Mouse (Mus musculus) adrenal gland, adult (tissue): Measurements from ENCODE around the gene Igf1r.

ENCODE experiments used
- DNase-seq, 2 experiments: peaks; one replicate each; pipeline ENCODE4 v3.0.0; 2022 to 2023; ENCODE audit warnings: low spot score in 1 of 2; ENCODE audit not compliant: inconsistent age in 2 of 2

Gene Igf1r

DNA sequence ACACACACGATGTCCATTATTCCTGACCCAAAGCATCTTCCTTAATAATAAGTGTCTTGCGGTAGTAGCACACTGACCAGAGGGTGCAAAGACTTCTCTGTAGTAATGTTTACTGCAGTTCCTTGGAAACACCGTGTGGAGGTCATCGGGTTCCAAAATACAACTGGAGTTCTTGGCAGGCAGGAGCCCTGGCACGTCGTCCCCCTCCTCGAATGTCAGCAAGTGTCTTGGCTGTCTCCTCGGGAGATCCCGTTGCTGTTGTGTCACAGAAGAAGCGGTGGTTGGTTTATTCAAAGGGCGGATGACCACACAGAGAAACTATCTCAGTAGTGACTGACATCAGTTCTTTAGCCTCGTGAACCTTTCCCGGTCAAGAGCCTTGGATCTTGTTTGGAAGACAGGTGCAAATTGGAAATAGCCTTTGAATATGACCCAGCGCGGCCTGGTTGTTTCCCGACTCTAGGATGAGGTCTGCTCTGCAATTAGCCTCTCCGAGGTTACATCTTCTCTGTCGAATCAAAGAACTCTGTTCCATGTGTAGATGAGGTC is 263.0 kb downstream of the Igf1r start:
- no peak for DNase-seq

DNA sequence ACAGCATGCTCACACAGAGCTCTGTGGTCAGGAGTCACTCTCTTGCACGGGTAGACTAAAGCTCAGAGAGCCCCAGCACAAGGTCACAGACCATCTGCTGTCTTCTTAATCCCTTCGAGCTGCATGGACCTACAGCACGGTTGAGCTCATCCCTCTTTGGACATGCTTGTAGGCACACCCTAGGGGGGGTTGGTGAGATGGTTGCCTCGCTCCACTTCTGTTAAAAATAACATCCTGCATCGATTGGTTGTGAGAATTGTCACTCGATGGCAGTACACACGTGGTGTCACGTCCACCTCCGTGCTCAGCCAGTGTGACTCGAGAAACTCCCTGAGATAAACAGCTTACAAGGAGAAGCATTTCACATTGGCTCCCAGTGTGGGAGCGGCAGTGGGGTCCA is 266.3 kb downstream of the Igf1r start:
- DNase-seq = no peak

DNA sequence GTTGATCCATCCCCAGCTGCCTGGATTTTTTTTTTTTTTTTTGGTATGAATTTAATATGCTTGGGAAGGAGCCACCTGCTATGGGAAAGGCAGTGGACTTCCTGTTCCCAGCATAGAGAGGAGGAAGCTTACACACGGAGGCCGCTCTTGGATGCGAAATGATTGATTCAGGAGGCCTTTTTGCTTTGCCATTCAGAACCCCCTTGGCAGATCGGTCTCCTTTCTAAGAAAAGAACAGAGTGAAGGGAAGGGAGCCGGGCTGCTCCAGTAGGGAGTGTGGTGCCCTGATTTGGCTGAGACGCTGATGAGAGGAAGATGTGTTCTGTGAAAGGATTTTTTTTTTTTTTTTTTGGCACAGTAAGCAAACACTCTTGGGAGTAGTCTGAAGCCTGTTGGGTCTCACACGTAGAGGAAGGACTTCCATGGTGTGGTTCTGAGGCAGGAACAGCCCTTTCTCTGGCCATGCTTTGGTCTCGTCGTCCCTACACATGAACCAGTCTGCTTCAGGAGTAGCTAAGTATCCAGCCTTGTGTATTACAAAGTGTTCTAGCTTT is 269.1 kb downstream of the Igf1r start:
- no peak for DNase-seq

DNA sequence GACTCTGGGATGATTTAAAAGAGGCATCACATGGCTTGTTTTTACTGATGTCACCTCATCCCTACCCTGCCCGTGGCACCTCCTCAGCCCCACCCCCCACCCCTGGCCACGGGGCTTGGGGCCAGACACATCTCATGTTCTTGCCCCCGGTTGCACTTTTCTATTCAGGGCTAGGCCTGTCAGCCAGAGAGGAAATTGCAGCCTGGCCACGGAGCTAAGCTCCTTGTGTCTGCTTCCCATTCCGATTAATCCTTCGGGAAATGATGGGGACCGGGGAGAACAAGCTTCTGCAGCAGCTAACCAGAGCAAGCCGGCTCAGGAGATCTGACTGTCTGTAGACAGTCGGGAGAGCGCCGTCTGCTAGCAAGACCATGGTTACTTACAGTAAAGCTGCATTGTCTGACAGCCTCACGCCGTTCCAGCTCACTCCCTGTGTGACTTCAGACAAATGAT is 270.8 kb downstream of the Igf1r start:
- peak; percentile 29 to 56 for DNase-seq

DNA sequence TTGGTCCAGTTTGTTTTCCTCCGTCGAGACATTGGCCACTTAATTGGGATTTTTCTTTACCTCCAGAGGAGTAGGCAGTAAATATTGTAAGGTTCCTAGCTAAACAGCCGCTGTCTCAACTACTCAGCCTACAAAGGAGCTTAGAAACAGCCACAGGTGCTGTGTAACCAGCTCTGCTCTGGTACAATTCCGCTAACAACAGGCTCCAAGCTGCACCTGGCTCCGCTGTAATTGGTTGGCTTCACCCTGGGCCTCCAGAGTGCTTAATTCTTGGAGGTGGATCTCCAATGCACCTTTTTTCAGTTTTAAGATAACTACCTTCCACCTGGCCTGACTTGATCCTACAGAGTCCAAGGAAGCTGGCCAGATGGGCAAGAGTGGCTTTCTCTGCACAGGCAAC is 271.4 kb downstream of the Igf1r start:
- DNase-seq = no peak

DNA sequence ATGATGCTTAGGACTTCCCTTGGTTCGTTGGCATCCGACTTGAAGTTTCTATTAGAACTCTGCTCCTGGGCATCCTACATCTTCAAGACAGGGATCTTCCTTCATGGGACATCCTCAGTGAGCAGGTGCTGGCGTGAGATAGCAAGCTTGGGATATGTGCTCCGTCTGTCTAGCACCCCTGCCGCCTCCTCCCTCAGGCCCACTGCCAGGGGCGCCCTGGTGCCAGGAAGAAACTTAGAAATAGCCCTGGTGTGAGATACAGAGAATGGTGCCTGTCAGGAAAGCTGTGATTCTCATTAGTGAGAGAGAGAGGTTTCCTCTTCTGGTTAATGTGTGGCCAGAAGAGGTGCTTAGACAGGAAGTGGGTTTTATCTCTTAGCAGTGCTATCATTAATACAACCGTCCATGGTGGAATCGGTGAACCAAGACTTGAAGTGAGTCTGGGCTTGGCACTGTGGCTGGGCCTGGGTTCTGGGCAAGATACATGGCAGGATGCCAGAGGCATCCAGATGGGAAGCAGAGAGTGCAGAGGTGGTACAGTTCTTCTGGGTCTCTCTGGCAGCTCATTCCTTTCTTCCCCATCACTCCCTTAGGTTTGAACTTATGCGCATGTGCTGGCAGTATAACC is 272.9 kb downstream of the Igf1r start:
- DNase-seq = no peak

DNA sequence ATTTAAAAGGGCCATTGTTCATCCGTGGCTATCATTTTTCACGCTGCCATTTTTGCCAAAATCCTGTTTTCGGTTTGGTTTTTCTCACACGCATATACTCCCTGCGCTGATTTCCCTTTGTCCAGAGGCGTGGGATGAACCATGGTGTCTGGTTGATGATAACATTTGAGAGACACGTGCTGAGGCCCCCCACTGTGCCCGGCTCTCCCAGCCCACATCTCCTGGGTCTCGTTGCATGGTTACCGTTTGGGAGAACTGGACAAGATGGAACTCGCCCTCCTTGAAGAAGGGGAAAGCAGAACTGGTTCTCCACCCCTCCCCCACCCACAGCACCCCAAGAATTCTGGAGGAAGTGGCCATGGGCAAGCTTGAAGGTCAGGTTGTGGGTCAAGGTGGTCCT is 274.4 kb downstream of the Igf1r start:
- no peak for DNase-seq

DNA sequence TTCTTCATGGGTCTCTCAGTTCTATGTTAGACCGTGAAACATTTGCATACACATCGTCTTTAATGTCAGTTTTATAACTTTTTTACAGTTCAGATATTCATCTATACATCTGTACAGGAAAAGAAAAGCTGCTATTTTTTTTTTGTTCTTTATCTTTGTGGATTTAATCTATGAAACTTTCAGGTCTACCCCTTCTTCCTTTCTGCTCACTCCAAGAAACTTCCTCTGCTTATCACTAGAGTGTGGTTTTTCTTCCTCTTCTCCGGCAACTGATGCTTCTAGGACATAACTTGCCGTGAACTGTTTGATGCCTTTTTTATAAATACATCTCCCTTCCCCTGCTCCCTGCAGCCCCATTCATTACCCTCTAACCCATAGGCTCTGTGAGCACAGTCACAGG is 275.0 kb downstream of the Igf1r start:
- DNase-seq = no peak

DNA sequence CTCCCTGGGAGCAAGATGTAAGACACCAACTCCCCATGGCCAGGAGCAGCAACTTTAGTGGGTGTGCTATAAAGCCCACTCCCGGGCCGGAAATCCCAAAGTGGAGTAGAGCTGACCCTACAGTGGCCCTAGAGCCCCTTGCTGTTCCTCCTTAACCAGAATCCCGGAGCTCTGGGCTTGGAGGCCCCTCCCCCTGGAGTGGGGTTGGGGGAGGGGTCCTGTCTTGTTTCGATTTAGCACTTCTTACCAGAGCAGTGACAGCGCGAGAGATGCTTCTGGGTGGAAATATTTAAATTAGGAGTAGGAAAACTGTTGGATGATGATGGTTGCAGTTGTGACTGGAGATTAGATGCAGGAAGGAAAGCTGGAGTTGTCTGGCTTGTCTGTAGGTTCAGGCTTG is 275.9 kb downstream of the Igf1r start:
- DNase-seq = no peak

DNA sequence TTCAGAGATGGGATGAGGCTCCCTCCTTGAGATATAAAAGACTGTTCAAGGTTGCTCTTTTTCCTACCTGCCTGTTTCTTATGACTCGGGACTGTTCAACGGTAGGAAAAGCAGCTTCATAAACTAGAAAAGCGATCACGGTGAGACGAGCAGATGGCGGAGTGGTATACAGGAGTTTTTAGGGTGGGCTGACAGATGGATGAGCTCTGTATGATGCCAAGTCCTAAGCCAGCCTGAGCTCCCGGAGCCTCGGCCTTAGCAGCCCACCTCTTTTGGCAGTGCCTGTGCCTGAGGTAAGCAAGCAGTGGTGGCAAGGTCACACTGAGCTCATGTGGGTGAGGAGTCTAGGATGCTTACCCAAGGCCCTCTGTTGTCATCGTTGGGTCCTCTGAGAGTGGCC is 278.2 kb downstream of the Igf1r start:
- DNase-seq = no peak

DNA sequence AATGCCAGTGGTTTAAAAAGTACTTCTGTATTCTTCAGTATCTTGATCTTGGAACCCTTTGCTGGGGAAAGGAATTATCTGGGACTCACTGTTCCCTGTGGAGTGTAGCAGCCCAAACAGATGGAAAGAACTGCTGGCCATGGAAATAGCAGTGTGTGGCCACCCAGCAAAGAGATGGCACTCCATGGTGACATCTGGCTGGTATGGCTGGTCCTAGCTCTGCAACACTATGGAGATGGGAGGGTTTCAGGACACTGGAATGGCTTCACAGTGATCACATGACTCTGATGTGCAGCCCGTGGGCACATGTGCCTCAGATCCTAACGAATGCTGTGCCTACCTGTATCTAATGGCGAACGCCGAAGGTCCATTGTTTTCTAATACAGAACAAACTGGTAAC is 279.9 kb downstream of the Igf1r start:
- DNase-seq = no peak

DNA sequence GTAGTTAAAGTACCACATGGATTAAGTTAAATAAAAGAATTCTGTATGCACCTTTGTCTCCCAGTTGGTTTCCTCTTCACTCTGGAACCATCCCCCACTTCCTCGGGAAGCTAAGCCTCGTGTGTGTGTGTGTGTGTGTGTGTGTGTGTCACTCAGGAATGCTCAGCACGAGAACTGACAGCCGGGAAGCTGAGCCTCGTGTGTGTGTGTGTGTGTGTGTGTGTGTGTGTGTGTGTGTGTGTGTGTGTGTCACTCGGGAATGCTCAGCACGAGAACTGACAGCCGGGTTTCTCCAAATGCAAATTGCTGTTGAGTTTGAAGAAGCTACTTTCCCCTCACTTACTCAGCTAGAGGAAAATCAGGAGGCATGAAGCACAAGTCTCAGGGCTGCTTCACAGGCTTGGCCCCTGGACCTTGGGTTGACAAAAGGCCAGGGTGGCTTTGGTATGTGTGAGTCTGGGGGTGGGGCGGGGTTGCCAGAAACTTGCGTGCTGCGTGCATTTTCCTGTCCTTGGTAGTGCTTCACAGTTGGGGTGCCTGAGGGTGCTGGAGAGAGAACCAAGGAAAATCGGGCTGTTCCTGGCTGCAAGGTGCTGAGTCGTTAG is 281.1 kb downstream of the Igf1r start:
- DNase-seq = peak; percentile 24 to 58

DNA sequence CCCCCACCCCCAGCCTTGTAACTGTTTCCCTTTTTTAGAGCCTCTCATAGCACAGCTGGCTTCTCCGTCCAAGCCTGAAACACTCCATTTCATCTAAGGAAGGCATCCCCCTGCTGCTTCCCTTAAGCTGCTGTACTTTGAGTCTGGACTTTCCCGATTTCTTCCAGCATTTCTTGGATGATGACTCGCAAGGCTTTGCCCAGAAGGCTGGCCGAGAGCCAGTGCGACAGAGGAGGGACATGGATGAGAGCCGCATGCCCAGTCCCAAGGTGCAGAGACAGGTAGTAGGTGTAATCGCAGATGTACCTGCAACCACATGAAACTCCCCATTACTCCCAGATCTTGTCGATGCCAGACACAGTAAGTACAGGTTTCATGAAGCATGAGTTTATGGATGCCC is 284.2 kb downstream of the Igf1r start:
- DNase-seq = no peak

DNA sequence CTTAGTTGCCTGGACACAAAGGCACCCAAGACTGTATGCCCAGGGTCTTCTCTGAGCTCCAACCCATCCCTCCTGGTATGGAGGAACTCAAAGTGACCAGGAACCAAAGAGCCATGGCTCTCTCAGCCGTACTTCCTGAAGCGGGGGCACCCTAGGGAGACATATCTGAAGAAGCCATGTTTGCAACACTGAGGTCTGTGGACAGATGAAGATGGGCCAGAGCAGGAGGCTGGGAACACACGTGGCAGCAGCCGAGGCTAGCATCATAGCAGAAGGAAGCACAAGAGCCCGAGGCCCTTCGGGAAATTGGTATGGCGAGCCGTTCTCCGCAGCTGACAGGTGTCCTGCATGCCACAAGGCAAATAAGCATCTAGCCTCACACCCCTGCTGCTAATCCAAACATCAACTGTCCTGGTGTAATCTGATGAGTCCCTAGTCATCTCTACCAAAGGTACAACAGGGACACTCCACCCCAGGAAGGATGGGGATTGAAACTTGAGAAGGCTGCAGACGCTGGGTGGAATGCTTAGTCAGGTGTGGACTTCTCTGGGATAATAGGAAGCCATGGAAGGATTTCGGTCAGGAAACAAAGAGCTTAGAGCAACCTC is 286.7 kb downstream of the Igf1r start:
- no peak for DNase-seq

DNA sequence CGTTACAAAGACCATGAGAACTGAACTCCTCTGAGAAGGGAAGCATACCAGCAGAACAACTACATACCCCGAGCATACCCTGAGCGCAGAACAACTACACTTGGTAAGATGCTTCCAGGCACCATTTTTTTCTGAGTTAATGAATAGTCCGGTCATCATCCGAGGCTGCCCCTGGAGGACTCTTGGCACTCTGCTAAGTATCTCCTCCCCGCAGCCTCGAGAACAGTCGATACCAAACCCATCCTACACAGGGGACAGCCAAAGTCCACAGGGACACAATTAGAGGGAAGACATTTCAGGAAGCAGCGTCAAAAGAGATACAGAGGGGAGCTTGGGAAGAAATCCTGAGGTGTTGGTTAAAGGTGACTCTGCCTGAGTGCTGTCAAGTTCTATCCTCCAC is 288.6 kb downstream of the Igf1r start:
- DNase-seq = no peak

DNA sequence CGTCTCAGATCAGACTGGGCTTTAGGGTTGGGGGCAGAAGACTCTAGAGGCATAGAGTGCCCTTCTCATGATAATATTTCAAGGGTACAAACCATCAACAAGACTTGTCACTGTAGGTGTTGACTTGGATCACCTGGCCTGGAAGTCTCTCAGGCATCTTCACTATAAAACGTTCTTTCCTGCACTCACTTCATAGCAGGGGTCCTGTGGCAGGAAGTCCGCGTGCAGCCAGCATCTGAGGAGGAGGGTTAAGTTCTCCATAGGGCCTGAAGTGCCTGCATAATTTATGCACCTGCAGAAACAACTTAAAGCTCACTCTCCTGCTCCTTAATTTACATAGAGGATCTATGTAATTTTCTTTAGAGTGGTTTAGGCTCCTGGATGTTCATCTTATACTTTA is 293.1 kb downstream of the Igf1r start:
- DNase-seq = no peak

DNA sequence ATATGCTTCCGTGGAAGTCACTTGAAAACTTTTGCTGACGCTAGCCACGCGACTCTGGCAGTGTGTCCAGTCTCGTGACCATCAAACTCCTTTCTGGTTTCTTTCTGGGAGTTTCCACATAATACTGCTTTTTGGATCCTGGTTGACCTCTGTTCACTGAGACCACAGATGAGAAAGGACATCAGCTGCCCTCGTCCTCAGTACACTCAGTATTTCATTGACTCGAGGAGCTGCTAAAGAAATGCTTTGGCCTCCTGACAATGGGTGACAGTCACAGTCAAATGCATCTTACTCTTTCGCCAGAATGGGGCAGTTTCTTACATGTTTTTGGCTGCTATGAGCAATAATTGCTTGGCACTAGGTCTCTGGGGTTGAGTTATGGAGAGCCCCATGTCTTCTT is 293.6 kb downstream of the Igf1r start:
- no peak for DNase-seq

DNA sequence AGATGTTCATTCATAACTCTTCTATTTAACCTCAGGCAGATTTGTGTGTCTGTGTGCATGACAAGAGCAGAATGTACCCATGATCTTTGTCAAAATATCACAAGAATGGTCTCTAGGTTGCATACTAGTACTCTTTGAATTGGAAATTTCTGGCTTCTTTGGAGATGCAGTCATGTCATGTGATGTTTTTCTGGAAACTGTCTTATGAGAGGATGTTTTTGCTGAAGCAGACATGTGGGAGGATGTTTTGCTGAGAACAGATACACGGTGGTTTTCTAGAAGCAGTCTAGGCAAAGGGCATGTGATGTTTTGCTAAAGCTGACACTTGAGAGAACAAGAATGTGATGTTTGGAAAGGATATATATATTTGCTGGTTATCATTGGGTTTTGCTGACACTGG is 297.8 kb downstream of the Igf1r start:
- no peak for DNase-seq

DNA sequence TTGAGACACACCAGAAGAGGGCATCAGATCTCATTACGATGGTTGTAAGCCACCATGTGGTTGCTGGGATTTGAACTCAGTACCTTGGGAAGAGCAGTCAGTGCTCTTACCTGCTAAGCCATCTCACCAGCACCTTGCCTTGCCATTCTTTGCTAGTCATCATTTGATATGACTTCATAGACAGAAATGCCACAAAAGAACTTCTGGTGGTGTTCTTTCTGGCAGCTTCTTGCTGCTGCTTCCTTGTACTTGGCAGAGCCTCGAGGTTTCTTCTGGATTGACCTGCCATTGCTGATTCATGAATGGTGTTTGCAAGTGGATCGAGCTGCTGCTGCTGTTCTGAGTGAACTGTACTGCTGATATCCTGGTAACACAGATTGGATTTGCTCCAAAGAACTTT is 298.3 kb downstream of the Igf1r start:
- DNase-seq = no peak

DNA sequence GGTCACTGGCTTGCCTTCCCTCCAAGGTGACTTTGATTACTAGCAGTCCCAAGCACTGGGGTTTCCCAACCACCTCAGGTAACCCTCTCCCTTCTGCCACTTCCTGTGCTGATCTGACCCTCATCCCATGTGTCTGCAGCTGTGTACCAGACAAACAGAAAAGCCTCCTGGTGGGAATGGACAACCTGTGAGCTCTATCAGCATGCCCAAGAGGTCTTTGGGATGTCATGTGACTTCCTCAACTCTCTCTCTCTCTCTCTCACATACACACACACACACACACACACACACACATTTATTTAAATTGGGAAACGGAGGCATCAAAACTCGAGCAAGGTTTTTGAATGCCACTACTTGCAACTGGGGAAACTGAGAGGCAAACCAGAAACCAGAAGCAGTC is 305.1 kb downstream of the Igf1r start:
- DNase-seq = no peak

DNA sequence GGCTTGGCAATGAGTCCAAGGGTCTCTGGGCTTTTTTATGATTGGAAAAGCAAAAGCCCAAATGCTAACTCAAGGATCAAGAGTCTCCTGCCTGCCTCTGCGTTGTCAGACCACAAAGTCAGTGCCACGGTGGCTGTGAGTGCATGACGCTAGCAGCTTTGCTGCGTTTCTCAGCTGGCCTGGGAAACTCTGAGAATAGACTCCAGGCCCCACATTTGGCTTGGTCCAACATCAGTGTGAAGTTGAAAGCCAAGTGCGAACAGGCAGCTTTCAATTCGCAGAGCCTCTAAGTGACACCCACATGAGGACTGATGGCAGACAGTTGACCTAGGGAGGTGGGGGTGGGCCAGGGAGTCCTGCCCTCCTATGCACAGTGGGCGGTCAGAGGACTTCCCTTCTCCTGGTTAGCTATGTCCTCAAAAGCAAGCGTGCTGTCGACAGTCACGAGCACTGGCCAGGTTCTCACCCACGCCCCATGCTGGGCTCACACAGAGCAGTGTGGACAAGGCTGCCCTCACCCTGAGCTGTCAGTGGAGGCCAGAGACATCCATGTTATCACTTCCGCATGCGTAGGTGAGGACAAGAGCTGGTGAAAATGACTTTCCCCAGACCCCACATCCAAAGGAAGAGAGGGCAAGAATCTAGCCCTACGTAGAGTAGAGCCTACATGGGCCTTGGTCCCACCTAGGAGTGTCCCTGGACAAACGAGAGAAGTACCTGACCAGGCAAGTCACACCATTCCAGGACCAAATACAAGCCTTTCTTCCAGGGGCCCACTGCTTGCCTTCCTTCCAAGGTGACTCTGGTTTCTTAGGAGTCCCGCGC is 305.9 kb downstream of the Igf1r start:
- no peak for DNase-seq
